Mouse (Mus musculus): ENCODE results near the gene Nans. TPM values are rescaled to one million over a fixed set of nuclear protein-coding genes. Genes with fewer than 3 reads are reported as not detected.

The Nans gene
- 23.8 and 34.8 TPM in 2 replicates for total RNA-seq (2023)

DNA sequence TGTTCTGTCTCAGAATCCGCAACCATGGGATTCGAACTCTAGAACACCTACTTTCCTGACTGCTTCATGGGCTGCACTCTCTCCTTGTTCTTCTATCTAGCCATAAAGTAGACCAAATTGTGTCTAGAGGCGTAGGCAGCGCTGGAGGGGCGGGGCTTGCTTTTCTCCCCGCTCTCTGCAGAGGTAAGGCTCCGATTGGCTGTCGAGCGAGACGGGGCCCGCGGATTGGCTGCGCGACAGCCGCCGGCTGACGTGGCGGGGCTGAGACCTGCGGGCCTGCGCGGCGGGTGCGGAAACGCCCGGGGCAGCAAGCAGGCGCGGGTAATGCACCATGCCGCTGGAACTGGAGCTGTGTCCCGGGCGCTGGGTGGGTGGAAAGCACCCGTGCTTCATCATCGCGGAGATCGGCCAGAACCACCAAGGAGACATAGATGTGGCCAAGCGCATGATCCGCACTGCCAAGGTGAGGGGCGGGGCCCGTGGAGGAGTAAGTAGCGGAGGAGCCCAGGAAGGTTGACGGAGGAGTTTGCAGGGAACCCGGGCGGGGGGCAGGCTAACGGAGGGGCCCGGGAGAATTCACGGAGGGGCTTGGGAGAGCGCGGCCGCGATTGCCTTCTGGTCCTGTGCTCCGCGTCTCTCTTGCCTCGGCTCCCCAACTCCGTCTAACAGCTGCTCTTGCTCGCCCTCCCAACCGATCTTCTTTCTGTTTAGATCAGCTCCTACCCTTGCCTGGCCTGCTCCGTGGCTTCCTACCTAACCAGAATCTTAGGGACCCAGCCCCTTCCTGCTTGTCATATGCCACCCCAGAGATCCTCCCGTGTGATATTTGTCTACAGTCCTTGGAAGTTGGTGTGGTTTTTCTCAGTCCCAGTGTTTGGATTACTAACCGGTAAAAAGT is at the start of gene Nans:
TSS of gene Nans (plus strand) at position 221 of the 898 bp plus-strand sequence.

DNA sequence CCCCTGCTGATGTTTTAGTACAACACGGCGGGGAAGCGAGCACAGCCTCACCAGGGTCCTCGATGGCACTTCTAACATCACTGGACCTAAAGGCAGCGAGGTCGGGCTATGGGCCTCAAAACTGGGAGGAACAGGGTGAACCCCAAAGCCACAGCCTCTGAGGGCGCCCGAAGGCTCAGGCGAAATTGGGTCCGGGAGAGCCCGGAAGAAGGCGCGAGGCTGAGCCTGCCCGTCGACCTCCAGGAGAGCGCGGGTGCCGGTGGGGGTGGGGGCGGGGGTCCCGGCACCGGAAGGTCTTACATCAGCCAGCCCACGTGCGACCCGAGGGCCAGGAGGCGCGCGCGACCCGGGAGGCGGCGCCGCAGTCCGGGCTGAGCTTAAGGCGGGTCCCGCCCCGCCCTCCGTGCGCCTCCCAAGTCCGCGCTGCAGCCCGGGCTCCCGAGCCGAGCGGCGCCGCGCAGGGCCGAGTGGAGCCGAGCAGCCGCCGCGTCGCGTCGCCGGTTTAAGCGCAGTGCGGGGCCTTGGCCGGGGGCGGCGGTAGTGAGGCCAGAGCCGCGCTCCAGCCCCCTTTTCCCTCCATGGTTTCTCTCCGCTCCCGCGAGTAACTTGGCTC is 38.4 kb upstream of the Nans start, which contains the start of gene Anp32b:
TSS of gene Anp32b (plus strand) at position 384 of the 613 bp plus-strand sequence.

DNA sequence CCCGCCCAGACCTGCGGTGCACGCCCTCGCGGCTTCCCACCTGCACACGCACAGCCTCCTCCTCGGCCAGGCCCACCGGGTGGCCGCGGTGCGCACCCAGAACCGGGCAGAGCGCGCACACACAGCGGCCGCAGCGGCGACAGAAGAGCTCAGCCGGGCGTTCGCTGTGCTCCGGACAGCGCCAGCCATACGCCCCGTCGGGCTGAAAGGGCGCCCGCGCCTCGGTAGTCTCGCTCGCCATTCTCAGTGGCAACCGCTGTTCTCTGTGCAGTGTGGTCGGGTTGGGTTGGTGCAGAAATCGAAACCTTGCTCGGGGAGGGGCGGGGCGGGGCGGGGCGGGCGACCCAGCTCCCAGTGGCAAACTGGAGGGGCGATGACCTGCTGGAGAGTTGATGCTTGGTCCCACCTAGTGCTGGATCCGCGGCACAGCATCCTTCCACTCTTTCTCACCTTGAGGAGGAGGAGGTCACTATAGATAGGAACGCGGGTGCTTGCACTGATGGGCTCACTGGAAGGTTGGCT is 46.9 kb downstream of the Nans start, which contains the start of gene Trim14:
TSS of gene Trim14 (minus strand) at position 302 of the 522 bp plus-strand sequence.

Other genes starting within 250 kb of the Nans start
- gene Foxe1, start 145.6 kb upstream of the Nans start, total RNA-seq (2023), result 0.14 TPM in 1 of 2 replicates, not detected in the other
- 2.2 and 3.2 TPM in 2 replicates for gene Trmo, start 99.8 kb upstream of the Nans start, total RNA-seq (2023)
- gene Hemgn, start 75.7 kb upstream of the Nans start, total RNA-seq (2023), result 1.0 and 2.2 TPM in 2 replicates
- gene Anp32b, start 38.3 kb upstream of the Nans start, total RNA-seq (2023), result 150 and 213 TPM in 2 replicates
- gene Trim14, start 46.9 kb downstream of the Nans start, total RNA-seq (2023), result 15.1 and 18.4 TPM in 2 replicates
- 36.7 and 47.0 TPM in 2 replicates for gene Coro2a, start 113.0 kb downstream of the Nans start, total RNA-seq (2023)
- 75.8 and 113 TPM in 2 replicates for gene Tbc1d2, start 161.0 kb downstream of the Nans start, total RNA-seq (2023)

Measured in neutrophil, adult 65 days (primary cell).